Mouse (Mus musculus) stomach, postnatal 0 days (tissue): ENCODE measurements at regions not wholly inside any gene's neighbourhood (a gene's known extent, or its start where the extent isn't known, plus 50 kb on each side); places are given as distances from the start of the nearest gene placed in this dataset.

Source experiments
- CTCF ChIP-seq: IDR thresholded peaks from 2 replicates; pipeline ENCODE4 v1.5.1; 2016; ENCODE audit warnings: antibody characterized with exemption, low read depth, mild to moderate bottlenecking, moderate library complexity
- EP300 ChIP-seq: optimal IDR thresholded peaks from 2 replicates; pipeline ENCODE3; 2016; ENCODE audit warnings: antibody characterized with exemption

GRCm38 (mm10) chr5:85753109-85753508, 312.3 kb downstream of the Cenpc1 start:
- no peak for TF ChIP-seq EP300
- no peak for TF ChIP-seq CTCF
